Mouse (Mus musculus) heart, embryonic 15.5 days (tissue): ENCODE results near the gene Prr14. TPM values are rescaled to one million over a fixed set of nuclear protein-coding genes. Genes with fewer than 3 reads are reported as not detected.
"Not testable (repeated sequence)": the region's sequence is repeated elsewhere in the genome, so short reads cannot be mapped to it uniquely, and the experiment has no call there.

Experiments used
- ATAC-seq: fragments of 200-750 bp; cut with Nextera tagmentation; replicated peaks from 2 replicates; pipeline ENCODE4 v1.8.0; 2017; ENCODE audit warnings: low read depth, moderate TSS enrichment; ENCODE audit not compliant: insufficient number of reproducible peaks, insufficient read depth, low FRiP score
- H3K27ac ChIP-seq: fragments of 300-500 bp; sonication (generic); 2 replicates; pipeline ENCODE4 v1.5.1; 2015; ENCODE audit warnings: mild to moderate bottlenecking, inconsistent platforms
- H3K27me3 ChIP-seq: fragments of 300-500 bp; sonication (generic); 2 replicates; pipeline ENCODE4 v1.6.1; 2015; ENCODE audit warnings: inconsistent platforms
- H3K36me3 ChIP-seq: fragments of 300-500 bp; sonication (generic); 2 replicates; pipeline ENCODE4 v1.6.1; 2015; ENCODE audit warnings: mild to moderate bottlenecking, inconsistent platforms
- H3K4me1 ChIP-seq: fragments of 300-500 bp; sonication (generic); replicated peaks from 2 replicates; pipeline ENCODE4 v1.6.1; 2015; ENCODE audit warnings: inconsistent platforms
- H3K4me2 ChIP-seq: fragments of 300-500 bp; sonication (generic); 2 replicates; pipeline ENCODE4 v1.6.1; 2015; ENCODE audit warnings: inconsistent platforms, mild to moderate bottlenecking, moderate library complexity
- H3K4me3 ChIP-seq: fragments of 300-500 bp; sonication (generic); 2 replicates; pipeline ENCODE4 v1.5.1; 2015; ENCODE audit warnings: mild to moderate bottlenecking, inconsistent platforms
- H3K9ac ChIP-seq: fragments of 300-500 bp; sonication (generic); 2 replicates; pipeline ENCODE4 v1.6.1; 2015; ENCODE audit warnings: mild to moderate bottlenecking, inconsistent platforms
- H3K9me3 ChIP-seq: fragments of 300-500 bp; sonication (generic); replicated peaks from 2 replicates; pipeline ENCODE4 v1.6.1; 2016; ENCODE audit warnings: inconsistent platforms
- WGBS: fragments of 180-500 bp; shearing (Covaris S2); methylation state at CpG from one replicate; pipeline ENCODE4 v1.1.7; 2015; ENCODE audit warnings: mixed read lengths; 5-methylcytosine and 5-hydroxymethylcytosine counted together
- polyA plus RNA-seq: library from polyadenylated mRNA; unstranded; fragments of >200 nt; fragmentation: Nextera tagmentation; extraction: Ambion mirVana; gene quantifications from 2 replicates; pipeline ENCODE4 v1.2.1, GENCODE M21; 2015

Gene Prr14
- 27.7 and 32.6 TPM in 2 replicates for polyA plus RNA-seq

DNA sequence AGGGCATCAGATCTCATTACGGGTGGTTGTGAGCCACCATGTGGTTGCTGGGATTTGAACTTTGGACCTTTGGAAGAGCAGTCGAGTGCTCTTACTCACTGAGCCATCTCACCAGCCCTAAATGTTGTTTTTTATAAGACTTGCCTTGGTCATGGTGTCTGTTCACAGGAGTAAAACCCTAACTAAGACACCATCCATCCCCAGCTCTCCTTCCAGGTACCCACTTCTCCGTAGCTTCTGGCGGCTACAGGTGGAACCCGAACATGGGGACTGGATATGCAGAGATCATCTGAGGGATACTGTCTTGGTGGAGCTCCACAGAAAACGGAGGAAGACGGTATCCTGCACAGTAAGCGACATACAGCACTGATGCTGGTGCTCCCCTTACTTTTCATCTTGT lies at the start of gene Prr14:
TSS of gene Prr14 (plus strand) at position 301 of the 400 bp plus-strand sequence.
- peaks cover 53% of the 10 kb centered on the region for H3K36me3 ChIP-seq

DNA sequence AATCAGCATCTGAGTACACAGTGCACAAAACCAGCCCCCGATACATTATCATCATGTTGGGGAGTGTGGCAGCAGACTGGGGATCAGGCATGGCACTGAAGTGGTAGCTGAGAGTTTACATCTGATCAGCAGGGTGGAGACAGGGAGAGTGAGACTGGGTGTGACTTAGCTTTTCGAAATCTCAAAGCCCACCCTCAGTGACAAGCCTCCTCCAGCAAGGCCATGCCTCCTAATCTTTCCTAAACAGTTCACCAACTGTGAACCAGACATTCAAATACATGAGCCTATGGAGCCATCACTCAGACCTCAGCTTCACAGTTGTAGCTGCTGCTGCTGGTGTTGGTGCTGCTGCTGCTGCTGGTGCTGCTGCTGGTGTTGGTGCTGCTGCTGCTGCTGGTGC lies 48.0 kb upstream of the Prr14 start:
- Histone ChIP-seq H3K9ac (no peak overlapping the region), H3K9me3 (no peaks in the 10 kb centered on the region), H3K36me3 (no peaks in the 10 kb centered on the region), H3K4me1 (0 out of 2 replicates have a peak, but pooled peaks cover 2% of the 10 kb centered on the region), H3K4me2 (no peak overlapping the region), H3K4me3 (no peak overlapping the region), H3K27me3 (no peaks in the 10 kb centered on the region), H3K27ac (no peak overlapping the region)
- WGBS = 69% methylated on average over 2 of the region's 2 CpGs
- no peak for ATAC-seq

More for the DNA sequence above, at the start of gene Prr14:
- H3K4me1 ChIP-seq, H3K27me3 ChIP-seq, H3K4me2 ChIP-seq, H3K9ac ChIP-seq, H3K27ac ChIP-seq, ATAC-seq, H3K4me3 ChIP-seq, H3K9me3 ChIP-seq: not testable (repeated sequence)
- 97% methylated on average over 8 of the region's 8 CpGs for WGBS

DNA sequence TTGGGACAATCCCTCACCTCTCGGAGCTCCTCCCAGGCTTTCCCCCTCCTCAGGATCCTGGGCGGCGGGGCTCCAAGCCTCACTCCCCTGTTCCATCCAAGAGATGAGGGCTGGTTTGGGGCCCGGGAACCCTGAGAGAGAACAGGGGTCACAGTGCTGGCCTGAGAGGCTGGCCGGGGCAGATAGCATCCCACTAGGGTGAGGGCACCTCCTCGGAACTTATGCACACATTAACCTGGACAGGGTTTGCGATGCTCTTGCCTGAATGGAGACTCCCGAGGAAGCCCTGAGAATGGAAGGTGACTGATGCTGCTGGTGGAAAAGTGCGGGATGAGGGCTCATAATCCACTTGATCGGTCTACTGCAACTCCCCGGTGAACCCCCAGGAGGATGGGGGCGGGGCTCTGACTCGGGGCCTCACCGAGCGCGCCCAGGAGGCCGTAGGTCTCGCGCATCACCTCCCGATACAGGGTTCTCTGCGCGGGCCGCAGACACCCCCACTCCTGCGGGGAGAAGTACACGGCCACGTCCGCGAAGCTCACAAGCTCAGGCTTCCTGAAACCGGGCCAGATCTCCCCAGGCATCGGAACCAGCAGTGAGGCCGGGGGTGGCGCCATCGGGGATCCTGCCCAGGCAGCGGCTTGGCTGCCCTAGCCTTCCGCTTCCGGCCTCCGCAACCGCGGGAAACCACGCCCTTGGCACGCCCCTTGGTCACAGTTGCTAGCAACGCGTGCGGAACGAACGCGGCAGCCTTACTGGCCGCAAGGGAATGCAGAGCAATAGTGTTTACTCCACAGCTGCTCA lies 37.8 kb upstream of the Prr14 start, which contains the start of gene Zfp688:
TSS of gene Zfp688 (minus strand) at position 681 of the 804 bp plus-strand sequence.
- Histone ChIP-seq H3K4me2 (peak within 1 kb of the TSS; percentile 89), H3K36me3 (peaks cover 13% of the 10 kb centered on the region; the same call in 1 of the 2 replicates), H3K27me3 (peaks cover 10% of the 10 kb centered on the region), H3K4me1 (peaks cover 14% of the 10 kb centered on the region), H3K27ac (peak within 1 kb of the TSS; percentile 71), H3K4me3 (peak within 1 kb of the TSS; percentile 85), H3K9me3 (no peaks in the 10 kb centered on the region), H3K9ac (peak within 1 kb of the TSS; percentile 89)
- WGBS = 2% methylated on average over 48 of the region's 48 CpGs
- peak; percentile 89 for ATAC-seq

DNA sequence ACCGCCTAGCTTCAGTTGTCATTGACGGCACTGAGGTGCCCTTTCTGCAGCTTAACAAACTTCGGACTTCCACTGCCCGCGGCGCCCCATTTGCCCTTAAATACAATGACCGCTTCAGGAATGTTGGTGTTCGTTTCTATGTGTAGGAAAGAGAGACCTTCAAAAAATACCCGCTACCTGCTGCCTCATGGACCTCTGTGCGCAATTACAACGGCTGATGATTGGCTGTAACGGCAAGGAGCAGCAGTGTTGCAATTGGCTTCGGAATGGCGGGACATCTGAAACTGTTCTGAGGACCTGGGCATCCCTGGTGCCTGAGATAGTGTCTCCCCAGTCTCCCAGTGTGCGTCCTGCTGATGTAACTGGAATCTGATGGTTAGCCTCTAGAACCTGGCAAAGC lies 37.2 kb upstream of the Prr14 start:
- WGBS = under 1% methylated on average over 15 of the region's 15 CpGs
- Histone ChIP-seq H3K4me3 (peak overlapping the region; percentile 85), H3K9me3 (no peaks in the 10 kb centered on the region), H3K36me3 (peaks cover 13% of the 10 kb centered on the region; the same call in 1 of the 2 replicates), H3K9ac (peak overlapping the region; percentile 89; the same call in 1 of the 2 replicates), H3K27ac (no peak overlapping the region), H3K4me1 (peaks cover 14% of the 10 kb centered on the region), H3K4me2 (peak overlapping the region; percentile 89), H3K27me3 (peaks cover 10% of the 10 kb centered on the region)
- no peak for ATAC-seq

DNA sequence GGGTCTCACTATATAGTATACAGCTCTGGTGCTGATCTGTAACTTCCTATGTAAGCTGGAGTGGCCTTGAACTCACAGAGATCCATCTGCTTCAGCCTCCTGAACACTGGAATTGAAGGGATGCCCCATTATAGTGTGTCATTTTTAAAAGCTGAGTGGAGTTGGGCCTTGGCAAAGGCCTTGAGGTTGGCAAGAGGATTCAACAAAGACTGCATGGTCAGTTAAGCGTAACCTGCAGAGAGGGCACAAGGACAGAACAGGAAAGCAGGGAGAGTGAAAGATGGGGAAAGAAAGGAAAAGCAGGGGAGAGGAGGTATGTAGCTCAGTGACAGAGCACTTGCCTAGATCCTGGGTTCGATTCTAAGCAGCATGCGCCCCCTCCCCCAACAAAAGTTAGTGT lies 34.1 kb upstream of the Prr14 start:
- 94% methylated on average over 3 of the region's 3 CpGs for WGBS
- H3K4me3 ChIP-seq = no peak overlapping the region
- no peak for ATAC-seq
- no peaks in the 10 kb centered on the region for H3K36me3 ChIP-seq
- no peaks in the 10 kb centered on the region for H3K9me3 ChIP-seq
- no peak overlapping the region for H3K9ac ChIP-seq
- peaks cover 14% of the 10 kb centered on the region for H3K4me1 ChIP-seq
- no peak overlapping the region for H3K27ac ChIP-seq
- H3K4me2 ChIP-seq = no peak overlapping the region
- H3K27me3 ChIP-seq = peaks cover 10% of the 10 kb centered on the region

DNA sequence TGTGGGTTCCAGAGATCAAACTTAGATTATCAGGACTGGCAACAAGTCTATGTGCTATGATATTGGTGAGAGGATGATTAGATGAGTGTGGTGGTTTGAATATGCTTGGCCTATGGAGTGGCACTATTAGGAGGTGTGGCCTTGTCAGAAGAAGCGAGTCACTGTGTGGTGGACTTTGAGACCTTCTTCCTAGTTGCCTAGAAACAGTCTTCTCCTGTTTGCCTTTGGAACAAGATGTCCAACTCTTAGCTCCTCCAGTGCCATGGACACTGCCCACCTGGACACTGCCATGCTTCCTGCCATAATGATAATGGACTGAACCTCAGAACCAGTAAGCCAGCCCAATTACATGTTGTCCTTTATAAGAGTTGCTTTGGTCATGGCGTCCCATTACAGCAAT lies 33.5 kb upstream of the Prr14 start:
- 78% methylated on average over 2 of the region's 2 CpGs for WGBS
- Histone ChIP-seq H3K4me2 (no peak overlapping the region), H3K9me3 (no peaks in the 10 kb centered on the region), H3K4me3 (no peak overlapping the region), H3K27me3 (peaks cover 10% of the 10 kb centered on the region), H3K27ac (no peak overlapping the region), H3K9ac (no peak overlapping the region), H3K4me1 (peaks cover 11% of the 10 kb centered on the region), H3K36me3 (no peaks in the 10 kb centered on the region)
- no peak for ATAC-seq

DNA sequence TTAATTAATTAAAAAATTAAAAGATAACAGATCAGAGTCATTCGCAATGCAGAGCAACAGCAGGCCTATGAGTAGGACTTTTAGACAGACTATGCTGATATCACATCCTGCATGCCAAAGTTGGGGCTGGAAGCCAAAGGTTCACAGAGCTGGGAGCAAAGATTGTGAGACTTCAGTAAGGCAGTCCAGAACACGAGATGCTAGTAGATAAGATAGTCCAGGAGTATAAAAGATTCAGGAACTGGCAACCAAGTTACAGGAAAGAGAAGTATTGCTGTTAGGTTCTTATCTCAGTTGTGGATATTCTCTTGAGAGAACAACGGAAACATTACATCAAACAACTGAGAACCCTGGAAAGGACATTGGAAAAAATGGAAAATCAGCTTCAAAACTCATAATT lies 33.1 kb upstream of the Prr14 start:
- H3K4me2 ChIP-seq = no peak overlapping the region
- H3K27ac ChIP-seq = no peak overlapping the region

DNA sequence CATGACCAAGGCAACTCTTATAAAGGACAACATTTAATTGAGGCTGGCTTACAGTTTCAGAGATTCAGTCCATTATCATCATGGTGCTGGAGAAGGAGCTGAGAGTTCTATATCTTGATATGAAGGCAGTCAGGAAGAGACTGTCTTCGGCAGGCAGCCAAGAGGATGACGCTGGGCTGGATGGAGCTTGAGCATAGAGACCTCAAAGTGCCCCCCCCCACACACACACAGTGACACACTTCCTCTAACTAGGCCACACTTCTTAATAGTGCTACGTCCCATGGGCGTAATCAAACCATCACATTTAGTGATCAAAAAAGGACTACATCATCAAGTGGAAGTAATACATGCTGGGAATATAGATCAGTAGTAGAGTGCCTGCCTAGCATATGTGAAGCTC lies 24.2 kb upstream of the Prr14 start:
- Histone ChIP-seq H3K9me3 (0 out of 2 replicates have a peak, but pooled peaks cover 7% of the 10 kb centered on the region), H3K4me1 (no peaks in the 10 kb centered on the region), H3K27ac (no peak overlapping the region), H3K36me3 (no peaks in the 10 kb centered on the region), H3K4me3 (no peak overlapping the region), H3K27me3 (no peaks in the 10 kb centered on the region), H3K9ac (no peak overlapping the region), H3K4me2 (no peak overlapping the region)
- ATAC-seq = no peak
- WGBS = 87% methylated on average over 4 of the region's 4 CpGs

More for the DNA sequence above, 33.1 kb upstream of the Prr14 start:
- H3K4me1 ChIP-seq = peaks cover 7% of the 10 kb centered on the region
- H3K4me3 ChIP-seq = no peak overlapping the region
- no peaks in the 10 kb centered on the region for H3K9me3 ChIP-seq
- H3K27me3 ChIP-seq = peaks cover 10% of the 10 kb centered on the region
- H3K9ac ChIP-seq = no peak overlapping the region
- no peaks in the 10 kb centered on the region for H3K36me3 ChIP-seq
- 52% methylated on average over 3 of the region's 3 CpGs for WGBS
- no peak for ATAC-seq

DNA sequence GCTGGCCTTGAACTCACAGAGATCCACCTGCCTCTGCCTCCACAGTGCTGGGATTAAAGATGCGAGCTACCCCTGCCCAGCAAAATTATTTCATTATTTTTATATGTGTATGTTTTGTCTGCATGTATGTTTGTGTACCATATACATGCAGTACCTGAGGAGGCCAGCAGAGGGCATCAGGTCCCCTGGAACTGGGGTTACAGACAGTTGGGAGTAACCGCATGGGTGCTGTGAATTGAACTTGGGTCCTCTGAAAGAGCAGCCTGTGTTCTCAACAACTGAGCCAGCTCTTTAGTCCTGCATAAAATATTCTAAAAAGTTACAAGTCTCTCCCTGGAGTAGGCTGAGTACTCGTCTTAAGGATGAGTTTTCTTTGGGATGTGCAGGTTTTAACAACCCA lies 21.7 kb upstream of the Prr14 start:
- Histone ChIP-seq H3K9me3 (0 out of 2 replicates have a peak, but pooled peaks cover 7% of the 10 kb centered on the region), H3K4me2 (no peak overlapping the region), H3K4me3 (no peak overlapping the region), H3K27me3 (no peaks in the 10 kb centered on the region), H3K27ac (no peak overlapping the region), H3K4me1 (no peaks in the 10 kb centered on the region), H3K36me3 (peaks cover 4% of the 10 kb centered on the region; the same call in 1 of the 2 replicates), H3K9ac (no peak overlapping the region)
- WGBS = 86% methylated on average over 3 of the region's 3 CpGs
- no peak for ATAC-seq

DNA sequence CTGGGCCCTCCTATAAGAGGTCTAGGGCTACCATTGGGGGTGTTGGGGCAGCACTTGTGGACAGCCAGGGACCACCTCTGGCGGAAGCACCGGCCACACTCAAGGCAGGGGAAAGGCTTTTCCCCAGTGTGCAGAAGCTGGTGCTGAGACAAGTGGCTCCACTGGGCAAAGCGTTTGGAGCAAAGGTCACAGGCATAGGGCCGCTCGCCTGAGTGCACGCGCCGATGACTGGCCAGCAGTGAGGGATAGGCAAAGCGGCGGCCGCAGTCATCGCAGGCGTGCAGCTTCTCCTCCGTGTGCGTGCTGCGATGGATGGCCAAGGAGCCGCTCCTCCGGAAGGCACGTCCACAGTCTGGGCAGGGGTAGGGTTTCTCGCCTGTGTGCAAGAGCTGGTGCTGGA lies 15.4 kb upstream of the Prr14 start:
- Histone ChIP-seq H3K4me3 (no peak overlapping the region), H3K27me3 (no peaks in the 10 kb centered on the region), H3K4me1 (0 out of 2 replicates have a peak, but pooled peaks cover 5% of the 10 kb centered on the region), H3K4me2 (no peak overlapping the region), H3K9me3 (no peaks in the 10 kb centered on the region), H3K36me3 (peaks cover 28% of the 10 kb centered on the region), H3K9ac (no peak overlapping the region), H3K27ac (no peak overlapping the region)
- 88% methylated on average over 20 of the region's 20 CpGs for WGBS
- ATAC-seq = no peak

DNA sequence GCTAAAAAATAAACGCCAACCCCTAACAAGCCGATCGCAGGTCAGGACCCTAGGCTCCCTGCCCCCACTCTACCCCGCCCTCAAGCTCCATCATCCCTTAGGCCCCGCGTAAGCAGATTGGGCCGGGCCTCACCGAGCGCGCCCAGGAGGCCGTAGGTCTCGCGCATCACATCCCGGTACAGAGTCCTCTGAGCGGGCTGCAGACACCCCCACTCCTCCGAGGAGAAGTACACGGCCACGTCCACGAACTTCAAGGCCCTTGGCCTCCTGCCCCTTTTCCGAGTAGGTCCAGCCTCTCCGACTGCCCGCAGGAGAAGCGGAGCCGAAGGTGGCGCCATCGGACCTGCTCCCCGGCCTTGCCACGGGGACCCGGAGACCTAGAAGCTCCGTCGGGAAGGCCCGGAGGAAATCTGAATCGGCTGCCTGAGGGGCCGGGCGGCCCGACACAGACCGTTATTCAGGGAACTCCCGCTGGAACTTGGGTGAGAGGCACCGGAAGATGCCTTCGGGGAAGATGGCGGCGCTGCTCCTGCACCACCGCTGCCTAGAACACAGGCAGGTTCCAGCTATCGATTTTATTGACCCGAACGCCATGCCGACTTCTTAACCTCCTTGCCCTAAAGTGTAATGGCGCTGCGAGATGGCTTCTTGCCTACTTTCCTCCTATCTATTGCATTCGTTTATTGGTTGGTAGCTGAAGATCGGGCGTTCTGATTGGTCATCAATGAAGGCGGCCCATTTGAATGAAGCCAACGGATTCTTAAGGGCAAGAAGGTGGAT lies 10.7 kb upstream of the Prr14 start, which contains the start of gene Zfp689:
TSS of gene Zfp689 (minus strand) at position 638 of the 780 bp plus-strand sequence.
- peak within 1 kb of the TSS; percentile 67 for H3K4me3 ChIP-seq

More for the DNA sequence above, 10.7 kb upstream of the Prr14 start, which contains the start of gene Zfp689:
- H3K27ac ChIP-seq = peak within 1 kb of the TSS; percentile 93
- ATAC-seq = peak; percentile 88
- H3K9ac ChIP-seq = peak within 1 kb of the TSS; percentile 79
- no peaks in the 10 kb centered on the region for H3K9me3 ChIP-seq
- H3K36me3 ChIP-seq = peaks cover 17% of the 10 kb centered on the region
- WGBS = under 1% methylated on average over 54 of the region's 54 CpGs
- H3K4me1 ChIP-seq = peaks cover 35% of the 10 kb centered on the region
- H3K27me3 ChIP-seq = no peaks in the 10 kb centered on the region
- peak within 1 kb of the TSS; percentile 74 for H3K4me2 ChIP-seq
